Mouse (Mus musculus) cortical plate, adult 2 months (tissue): ENCODE measurements around the gene Capn11. TPM values are rescaled to one million over a fixed set of nuclear protein-coding genes. Genes with fewer than 3 reads are reported as not detected.

Experiments used
- H3K27ac ChIP-seq: fragments of 200-500 bp; 2 replicates; pipeline ENCODE4 v1.5.1; 2012; ENCODE audit warnings: low read length, control low read depth, inconsistent platforms; ENCODE audit not compliant: insufficient read depth
- H3K4me1 ChIP-seq: fragments of 200-500 bp; 2 replicates; pipeline ENCODE4 v1.6.1; 2011; ENCODE audit warnings: low read length; ENCODE audit not compliant: control insufficient read depth, insufficient read depth
- H3K4me3 ChIP-seq: fragments of 200-500 bp; 2 replicates; pipeline ENCODE4 v1.5.1; 2011; ENCODE audit warnings: mild to moderate bottlenecking, low read length, control low read depth; ENCODE audit not compliant: insufficient read depth
- CTCF ChIP-seq: fragments of 200-500 bp; IDR thresholded peaks from 2 replicates; pipeline ENCODE4 v1.5.1; 2011; ENCODE audit warnings: mild to moderate bottlenecking, control low read depth, low read length; ENCODE audit not compliant: insufficient read depth; ENCODE audit errors: extremely low read depth
- POLR2A ChIP-seq: fragments of 200-500 bp; IDR thresholded peaks from 2 replicates; pipeline ENCODE4 v1.6.1; 2011; ENCODE audit warnings: mild to moderate bottlenecking, low read length, control low read depth; ENCODE audit not compliant: insufficient read depth; ENCODE audit errors: extremely low read depth
- polyA plus RNA-seq: library from polyadenylated mRNA; depleted of rRNA; stranded (reverse); fragments of >200 nt; gene quantifications from 2 replicates; pipeline ENCODE4 v1.2.3, GENCODE M21; 2012; rRNA removed

The Capn11 gene
- polyA plus RNA-seq, 1 experiment = 0.21 TPM

DNA sequence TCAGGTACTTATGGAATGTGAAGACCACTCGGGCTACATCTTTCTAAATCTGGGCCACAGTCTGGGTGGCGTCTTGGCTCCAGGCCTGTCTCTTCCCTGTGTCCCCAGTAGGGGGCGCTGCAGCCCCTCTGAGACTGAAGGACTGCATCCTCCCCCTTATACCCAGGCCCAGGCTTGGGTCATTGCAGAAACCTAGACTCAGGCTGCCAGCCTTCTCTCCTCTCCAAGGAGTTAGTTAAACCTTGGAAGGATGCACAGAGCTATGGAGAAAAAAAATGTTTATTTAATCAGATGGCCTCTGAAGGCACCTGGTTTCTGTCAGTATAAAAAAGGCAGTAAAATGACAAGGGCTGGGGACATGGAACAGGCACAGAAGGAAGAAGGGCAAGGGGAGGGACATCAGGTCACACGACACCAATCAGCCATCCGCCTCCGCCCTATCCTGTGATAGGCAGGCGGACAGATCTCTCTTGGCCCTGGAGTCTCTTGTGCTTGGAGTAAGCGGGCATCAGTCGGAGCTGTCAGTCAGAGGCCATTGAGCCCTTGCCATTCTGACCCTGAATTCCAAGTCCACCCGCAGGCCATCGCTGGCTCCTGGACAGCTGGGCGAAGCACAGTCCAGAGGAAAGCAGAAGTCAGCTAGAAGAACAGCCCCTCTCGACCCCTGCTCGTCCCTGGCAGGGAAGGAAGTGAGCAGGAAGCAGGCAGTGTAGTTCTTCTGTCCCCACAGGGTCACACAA lies 74.0 kb downstream of the Capn11 start:
- peak; percentile 76 for TF ChIP-seq CTCF
- TF ChIP-seq POLR2A = no peak
- peak overlapping the region; percentile 24; the same call in 1 of the 2 replicates for H3K27ac ChIP-seq
- peaks cover 4% of the 10 kb centered on the region; the same call in 1 of the 2 replicates for H3K4me1 ChIP-seq
- no peak overlapping the region for H3K4me3 ChIP-seq

DNA sequence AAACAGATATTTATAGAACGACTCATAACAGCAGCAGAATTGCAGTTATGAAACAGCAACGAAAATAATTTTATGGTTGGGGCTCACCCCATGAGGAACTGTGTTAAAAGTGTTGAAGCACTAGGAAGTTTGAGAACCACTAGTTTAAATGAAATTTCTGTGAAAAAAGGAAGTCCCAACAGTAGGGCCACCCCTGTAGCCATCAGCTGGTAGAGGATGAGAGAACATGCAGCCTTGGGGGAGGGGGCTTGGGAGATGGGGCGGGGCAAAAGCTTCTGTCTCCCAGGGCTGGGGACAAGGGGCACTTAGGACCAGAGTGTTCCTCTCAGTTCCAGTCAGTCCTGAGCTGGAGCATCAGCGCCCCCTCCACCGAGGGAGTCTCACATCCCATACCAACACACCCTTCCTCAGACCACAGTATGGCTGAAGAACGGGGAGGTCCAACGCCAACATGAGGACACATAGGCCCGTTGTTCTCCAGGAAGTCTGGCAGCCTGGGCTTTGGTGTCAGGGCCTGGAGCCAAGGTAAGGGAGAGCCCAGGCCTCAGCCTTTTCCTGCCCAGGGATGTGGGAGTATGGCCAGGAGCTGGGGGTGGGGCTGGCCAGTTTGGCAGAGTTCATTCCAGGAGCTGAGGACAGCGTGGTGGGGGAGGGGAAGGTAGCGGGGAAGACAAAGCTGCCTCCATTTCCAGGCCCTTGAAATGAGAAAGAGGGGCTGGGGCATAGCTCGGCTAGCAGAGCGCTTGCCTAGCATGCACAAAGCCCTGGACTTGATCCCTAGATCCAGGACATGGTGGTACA lies 74.8 kb downstream of the Capn11 start:
- no peak overlapping the region for H3K4me3 ChIP-seq
- H3K27ac ChIP-seq = no peak overlapping the region
- peaks cover 4% of the 10 kb centered on the region; the same call in 1 of the 2 replicates for H3K4me1 ChIP-seq
- TF ChIP-seq POLR2A = no peak
- TF ChIP-seq CTCF = no peak

DNA sequence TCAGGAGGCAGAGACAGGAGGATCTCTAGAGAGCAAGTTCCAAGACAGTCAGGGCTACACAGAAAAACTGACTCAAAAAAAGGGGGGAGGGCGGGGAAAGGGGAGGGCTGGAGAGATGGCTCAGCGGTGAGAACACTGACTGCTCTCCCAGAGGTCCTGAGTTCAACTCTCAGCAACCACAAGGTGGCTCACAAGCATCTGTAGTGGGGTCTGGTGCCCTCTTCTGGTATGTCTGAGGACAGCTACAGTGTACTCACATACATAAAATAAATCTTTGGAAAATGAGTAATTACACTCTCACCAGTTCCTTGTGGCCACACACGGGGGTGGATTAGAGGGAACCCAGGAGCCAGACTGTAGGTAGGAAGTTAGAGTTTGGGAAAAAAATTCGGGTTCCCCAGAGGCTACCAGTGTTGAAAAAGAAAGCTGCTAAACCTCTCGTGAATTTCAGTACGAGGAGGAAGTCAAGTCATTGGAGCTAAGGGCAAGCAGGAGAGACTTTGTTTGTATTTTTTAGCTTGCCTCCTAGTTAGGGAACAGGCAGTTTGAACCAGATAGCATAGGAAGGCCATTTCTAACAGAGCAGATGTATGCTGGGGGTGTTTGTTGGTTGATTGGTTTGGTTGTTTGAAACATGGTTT lies 76.3 kb downstream of the Capn11 start:
- Histone ChIP-seq H3K27ac (no peak overlapping the region), H3K4me3 (no peak overlapping the region), H3K4me1 (peaks cover 4% of the 10 kb centered on the region; the same call in 1 of the 2 replicates)
- TF ChIP-seq POLR2A (no peak), CTCF (peak; percentile 49)

DNA sequence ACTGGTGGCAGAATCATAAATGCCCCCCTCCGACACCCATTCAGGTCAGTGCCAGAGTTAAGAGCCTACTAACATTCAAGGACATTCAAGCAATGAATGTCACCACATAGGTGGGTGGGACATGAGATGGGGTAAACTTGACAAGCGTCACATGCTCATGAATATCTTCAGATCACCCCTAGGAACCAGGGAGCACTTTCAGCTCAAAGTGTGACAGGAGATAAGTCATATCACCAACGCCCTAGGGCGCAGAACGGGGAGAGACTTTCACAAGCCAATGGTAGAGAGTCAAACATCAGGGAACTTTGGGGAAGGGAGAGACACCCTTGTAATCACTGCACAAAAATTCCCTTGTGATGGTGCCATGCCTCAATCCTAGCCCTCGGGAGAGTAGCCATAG lies 76.9 kb downstream of the Capn11 start:
- H3K4me3 ChIP-seq = no peak overlapping the region
- TF ChIP-seq POLR2A (no peak), CTCF (no peak)
- H3K27ac ChIP-seq = no peak overlapping the region
- H3K4me1 ChIP-seq = peaks cover 4% of the 10 kb centered on the region; the same call in 1 of the 2 replicates

DNA sequence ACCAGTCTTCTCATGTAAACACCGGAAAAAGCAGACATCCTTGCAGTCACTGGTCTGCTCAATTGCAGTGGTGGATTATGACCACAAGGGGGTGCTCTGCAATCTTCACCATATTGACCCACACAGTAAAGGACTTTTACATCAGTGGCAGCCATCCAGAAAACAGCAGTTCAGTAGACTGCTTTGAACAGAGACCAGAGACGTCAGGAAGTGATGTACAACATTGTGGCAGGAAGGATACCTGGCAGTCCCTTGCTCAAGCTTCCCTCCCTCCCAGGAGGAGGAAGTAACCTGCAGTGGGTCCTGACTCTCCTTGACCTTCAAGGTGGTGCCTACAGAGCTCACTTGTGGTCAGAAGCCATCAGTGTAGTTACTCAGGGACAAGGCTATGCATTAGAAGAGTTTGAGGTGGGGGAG lies 77.5 kb downstream of the Capn11 start:
- Histone ChIP-seq H3K27ac (no peak overlapping the region), H3K4me1 (peaks cover 4% of the 10 kb centered on the region; the same call in 1 of the 2 replicates), H3K4me3 (no peak overlapping the region)
- no peak for TF ChIP-seq POLR2A
- TF ChIP-seq CTCF = peak; percentile 77

DNA sequence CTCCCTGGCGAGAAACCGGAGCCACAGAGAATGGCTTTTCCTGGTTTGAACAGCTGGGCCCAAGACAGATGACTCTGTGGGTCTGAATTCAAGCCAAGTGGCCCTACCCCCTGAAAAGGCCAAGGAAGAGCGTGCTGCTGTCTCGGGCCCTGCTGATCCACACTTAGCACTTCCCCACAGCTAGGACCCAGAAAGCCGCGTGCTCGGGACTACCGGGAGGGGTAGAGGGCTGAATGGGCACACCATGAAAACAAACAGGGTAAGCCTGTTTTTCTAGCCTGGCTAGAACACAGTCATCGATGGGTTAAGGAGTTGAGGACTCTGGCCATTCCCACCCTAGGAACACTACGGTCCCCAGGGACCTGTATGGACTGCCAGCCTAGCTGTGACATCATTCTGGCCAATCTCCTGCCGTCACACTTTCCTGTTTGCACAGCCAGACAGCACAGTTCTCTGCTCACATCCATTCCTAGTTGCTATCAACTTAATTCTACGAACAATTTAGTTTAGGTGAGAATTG lies 78.1 kb downstream of the Capn11 start:
- no peak overlapping the region for H3K4me3 ChIP-seq
- peaks cover 4% of the 10 kb centered on the region; the same call in 1 of the 2 replicates for H3K4me1 ChIP-seq
- no peak overlapping the region for H3K27ac ChIP-seq
- no peak for TF ChIP-seq POLR2A

Other genes starting within 250 kb of the Capn11 start
- gene Cdc5l, start 225.6 kb downstream of the Capn11 start, polyA plus RNA-seq = 28.6 and 29.7 TPM in 2 replicates
- gene Spats1, start 183.9 kb downstream of the Capn11 start, polyA plus RNA-seq = 4.0 and 4.3 TPM in 2 replicates
- gene Aars2, start 152.5 kb downstream of the Capn11 start, polyA plus RNA-seq = 29.1 and 31.0 TPM in 2 replicates
- gene Tcte1, start 135.9 kb downstream of the Capn11 start, polyA plus RNA-seq = 3.4 and 3.7 TPM in 2 replicates
- 85.7 and 94.1 TPM in 2 replicates for gene Tmem151b, start 109.6 kb downstream of the Capn11 start, polyA plus RNA-seq
- gene Nfkbie, start 103.6 kb downstream of the Capn11 start, polyA plus RNA-seq = 2.1 and 2.3 TPM in 2 replicates
- gene Slc35b2, start 95.5 kb downstream of the Capn11 start, polyA plus RNA-seq = 52.4 and 52.6 TPM in 2 replicates
- 980 and 997 TPM in 2 replicates for gene Hsp90ab1, start 86.1 kb downstream of the Capn11 start, polyA plus RNA-seq
- 35.9 and 37.6 TPM in 2 replicates for gene Slc29a1, start 59.7 kb downstream of the Capn11 start, polyA plus RNA-seq
- gene Mymx, start 57.2 kb downstream of the Capn11 start, polyA plus RNA-seq = not detected in 2 replicates
- gene Mrpl14, start 27.0 kb upstream of the Capn11 start, polyA plus RNA-seq = 57.1 and 63.8 TPM in 2 replicates
- 206 and 219 TPM in 2 replicates for gene Tmem63b, start 27.6 kb upstream of the Capn11 start, polyA plus RNA-seq
- 0.44 TPM in 1 of 2 replicates, not detected in the other for gene 1600014C23Rik, start 74.5 kb upstream of the Capn11 start, polyA plus RNA-seq